8 mouse cellular contexts compared by ENCODE assay signal in the genomic region with DNA sequence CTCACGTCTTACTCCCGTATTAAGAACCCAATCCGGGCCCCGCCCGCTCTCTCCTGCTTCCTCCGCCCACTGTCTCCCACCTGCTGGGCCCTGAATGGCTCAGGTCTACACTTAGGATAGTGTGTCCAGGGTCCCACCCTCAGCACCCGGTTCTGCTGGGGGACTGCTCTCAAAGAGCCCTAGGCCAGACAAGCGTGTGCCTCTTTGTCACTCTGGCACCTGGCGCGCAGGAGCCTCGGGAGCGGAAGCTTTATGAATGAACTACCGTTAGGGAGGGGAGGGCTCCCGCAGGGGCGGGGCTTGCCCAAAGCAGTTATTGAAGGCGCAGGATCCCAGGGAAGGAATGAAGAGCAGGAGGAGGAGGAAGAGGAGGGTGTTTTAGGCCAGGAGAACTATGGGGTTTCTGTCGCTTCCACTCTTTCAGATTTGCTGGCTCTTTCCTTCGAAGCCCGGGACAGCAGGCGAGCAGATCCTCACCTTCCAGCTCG. TPM values are rescaled to one million over a fixed set of nuclear protein-coding genes. Genes with fewer than 3 reads are reported as not detected.
DNase-seq lines count a peak whose midpoint lies in the region; ATAC-seq and TF ChIP-seq lines count a peak whose summit lies in the region.

No protein-coding gene starts in this region.

- no peaks in the 10 kb centered on the region for H3K9me3 ChIP-seq in ES-Bruce4 (replicated peaks; ENCODE audit: control insufficient read depth, insufficient read depth, low read length, poor library complexity, severe bottlenecking)
- H3K9me3 ChIP-seq in forebrain, embryonic 12.5 days: no peaks in the 10 kb centered on the region
- no peaks in the 10 kb centered on the region for H3K9me3 ChIP-seq in lung, postnatal 0 days (ENCODE audit: low read length)

- peak overlapping the region; percentile 90 for H3K9ac ChIP-seq in ES-Bruce4 (ENCODE audit: low read depth, poor library complexity, severe bottlenecking)
- H3K9ac ChIP-seq in forebrain, embryonic 12.5 days: peak overlapping the region; percentile 91
- H3K9ac ChIP-seq in lung, postnatal 0 days (replicated peaks; ENCODE audit: low read depth): peak overlapping the region; percentile 90

- peak overlapping the region; percentile 66 for H3K27ac ChIP-seq in ES-Bruce4 (ENCODE audit: insufficient read depth, low read length)
- peak overlapping the region; percentile 79 for H3K27ac ChIP-seq in brown adipose tissue, adult 24 weeks (replicated peaks; ENCODE audit: low read depth, low read length)
- peak overlapping the region; percentile 85 for H3K27ac ChIP-seq in forebrain, embryonic 12.5 days
- peak overlapping the region; percentile 92 for H3K27ac ChIP-seq in lung, postnatal 0 days (ENCODE audit: low read length)

- peak; percentile 59 for DNase-seq in layer of hippocampus, adult 9-11 months
- DNase-seq in lung, postnatal 0 days (ENCODE audit: low spot score): peak; percentile 68
- DNase-seq in ovary, postnatal 10 days (ENCODE audit: low spot score): peak; percentile 11
- DNase-seq in thymus, postnatal 0 days (ENCODE audit: low spot score): peak; percentile 80

- peak; percentile 71; the same call in 1 of the 2 replicates for TF ChIP-seq EP300 in ES-Bruce4 (IDR thresholded peaks at IDR 0.05; ENCODE audit: insufficient read depth, low read depth, low read length)
- TF ChIP-seq EP300 in lung, postnatal 0 days (IDR thresholded peaks at IDR 0.05): no peak

- peak overlapping the region; percentile 90 for H3K4me2 ChIP-seq in forebrain, embryonic 12.5 days
- H3K4me2 ChIP-seq in lung, postnatal 0 days (replicated peaks; ENCODE audit: low read depth, low read length): peak overlapping the region; percentile 82

- H3K4me1 ChIP-seq in ES-Bruce4 (ENCODE audit: control insufficient read depth, insufficient read depth, low read length): no peaks in the 10 kb centered on the region
- no peaks in the 10 kb centered on the region for H3K4me1 ChIP-seq in brown adipose tissue, adult 24 weeks (ENCODE audit: control insufficient read depth, insufficient read depth, insufficient read length, low read length)
- peaks cover 23% of the 10 kb centered on the region for H3K4me1 ChIP-seq in forebrain, embryonic 12.5 days
- peaks cover 4% of the 10 kb centered on the region; the same call in 1 of the 2 replicates for H3K4me1 ChIP-seq in lung, postnatal 0 days (ENCODE audit: insufficient read depth, low read depth, low read length)

- peak overlapping the region; percentile 86 for H3K4me3 ChIP-seq in ES-Bruce4 (ENCODE audit: low read depth, low read length)
- peak overlapping the region; percentile 99 for H3K4me3 ChIP-seq in brown adipose tissue, adult 24 weeks (ENCODE audit: insufficient read depth, low read depth, low read length)
- H3K4me3 ChIP-seq in forebrain, embryonic 12.5 days (replicated peaks): peak overlapping the region; percentile 77
- H3K4me3 ChIP-seq in lung, postnatal 0 days (ENCODE audit: low read depth, low read length): peak overlapping the region; percentile 73

- peak; percentile 10 for TF ChIP-seq POLR2A in ES-Bruce4 (IDR thresholded peaks at IDR 0.05; ENCODE audit: insufficient read depth, low read length)

- no peaks in the 10 kb centered on the region for H3K27me3 ChIP-seq in ES-Bruce4 (ENCODE audit: control insufficient read depth, insufficient read depth, low read length, poor library complexity, severe bottlenecking)
- no peaks in the 10 kb centered on the region for H3K27me3 ChIP-seq in forebrain, embryonic 12.5 days
- H3K27me3 ChIP-seq in lung, postnatal 0 days (replicated peaks; ENCODE audit: insufficient read depth, low read length): no peaks in the 10 kb centered on the region

- WGBS in forebrain, embryonic 12.5 days: 1% methylated on average over 21 of the region's 21 CpGs
- WGBS in lung, postnatal 0 days: 1% methylated on average over 21 of the region's 21 CpGs

- TF ChIP-seq CTCF in ES-Bruce4 (IDR thresholded peaks at IDR 0.05; ENCODE audit: low read depth, low read length): no peak
- TF ChIP-seq CTCF in lung, postnatal 0 days (IDR thresholded peaks at IDR 0.05): no peak

- ATAC-seq in forebrain, embryonic 12.5 days (ENCODE audit: low FRiP score): peak; percentile 65
- peak; percentile 54 to 57 for ATAC-seq in hematopoietic stem cell, adult 5-6 weeks (replicated peaks in 1 of 2; ENCODE audit: insufficient read depth in 1 of 2, low FRiP score in 2 of 2, low TSS enrichment in 1 of 2, low read depth in 1 of 2, poor library complexity in 2 of 2, severe bottlenecking in 2 of 2)
- peak; percentile 34 for ATAC-seq in lung, postnatal 0 days

- H3K36me3 ChIP-seq in ES-Bruce4 (ENCODE audit: control insufficient read depth, insufficient read depth, low read length, poor library complexity, severe bottlenecking): peaks cover 41% of the 10 kb centered on the region
- H3K36me3 ChIP-seq in forebrain, embryonic 12.5 days (replicated peaks): peaks cover 40% of the 10 kb centered on the region
- peaks cover 13% of the 10 kb centered on the region for H3K36me3 ChIP-seq in lung, postnatal 0 days (ENCODE audit: insufficient read depth, low read length)

RNA-seq across cellular contexts. Expression of a gene that starts 21.2 kb away (rescaled TPM):
- polyA plus RNA-seq in ES-Bruce4 (2011; ENCODE audit: insufficient read depth, insufficient read length, low read depth, missing spikeins): 52.5 and 56.8 TPM in 2 replicates
- 3.1 and 3.9 TPM in 2 replicates for polyA plus RNA-seq in brown adipose tissue, adult 24 weeks (2012; ENCODE audit: insufficient read depth, insufficient read length, missing spikeins)
- 29.6 and 34.9 TPM in 2 replicates for polyA plus RNA-seq in forebrain, embryonic 12.5 days (2016; fragmentation: Nextera tagmentation; extraction: Ambion mirVana)
- total RNA-seq in hematopoietic stem cell, adult 5-6 weeks (2017): 18.3 and 20.8 TPM in 2 replicates
- 13.1 and 13.3 TPM in 2 replicates for polyA plus RNA-seq in lung, postnatal 0 days (2015; fragmentation: Nextera tagmentation; extraction: Ambion mirVana)
- polyA plus RNA-seq in thymus, postnatal 0 days (2015; fragmentation: Nextera tagmentation; extraction: Ambion mirVana): 14.9 and 15.0 TPM in 2 replicates

RNA-seq across cellular contexts. Expression of a gene that starts 33.1 kb away (rescaled TPM):
- 7.5 and 9.4 TPM in 2 replicates for polyA plus RNA-seq in ES-Bruce4 (2011; ENCODE audit: insufficient read depth, insufficient read length, low read depth, missing spikeins)
- 2.5 and 3.3 TPM in 2 replicates for polyA plus RNA-seq in brown adipose tissue, adult 24 weeks (2012; ENCODE audit: insufficient read depth, insufficient read length, missing spikeins)
- 11.6 and 12.2 TPM in 2 replicates for polyA plus RNA-seq in forebrain, embryonic 12.5 days (2016; fragmentation: Nextera tagmentation; extraction: Ambion mirVana)
- total RNA-seq in hematopoietic stem cell, adult 5-6 weeks (2017): 5.9 and 7.9 TPM in 2 replicates
- polyA plus RNA-seq in lung, postnatal 0 days (2015; fragmentation: Nextera tagmentation; extraction: Ambion mirVana): 7.3 and 7.4 TPM in 2 replicates
- polyA plus RNA-seq in thymus, postnatal 0 days (2015; fragmentation: Nextera tagmentation; extraction: Ambion mirVana): 3.3 and 3.8 TPM in 2 replicates

RNA-seq across cellular contexts. Expression of a gene that starts 36.0 kb away (rescaled TPM):
- polyA plus RNA-seq in ES-Bruce4 (2011; ENCODE audit: insufficient read depth, insufficient read length, low read depth, missing spikeins): 0.17 TPM in 1 of 2 replicates, not detected in the other
- 0.38 TPM in 1 of 2 replicates, not detected in the other for polyA plus RNA-seq in brown adipose tissue, adult 24 weeks (2012; ENCODE audit: insufficient read depth, insufficient read length, missing spikeins)
- polyA plus RNA-seq in forebrain, embryonic 12.5 days (2016; fragmentation: Nextera tagmentation; extraction: Ambion mirVana): 0.10 TPM in 1 of 2 replicates, not detected in the other
- 3.2 and 4.9 TPM in 2 replicates for total RNA-seq in hematopoietic stem cell, adult 5-6 weeks (2017)
- 0.74 and 1.5 TPM in 2 replicates for polyA plus RNA-seq in lung, postnatal 0 days (2015; fragmentation: Nextera tagmentation; extraction: Ambion mirVana)
- polyA plus RNA-seq in thymus, postnatal 0 days (2015; fragmentation: Nextera tagmentation; extraction: Ambion mirVana): 0.49 TPM in 2 replicates

RNA-seq across cellular contexts. Expression of a gene that starts 54.4 kb away (rescaled TPM):
- 70.4 and 78.6 TPM in 2 replicates for polyA plus RNA-seq in ES-Bruce4 (2011; ENCODE audit: insufficient read depth, insufficient read length, low read depth, missing spikeins)
- 21.4 and 22.5 TPM in 2 replicates for polyA plus RNA-seq in brown adipose tissue, adult 24 weeks (2012; ENCODE audit: insufficient read depth, insufficient read length, missing spikeins)
- polyA plus RNA-seq in forebrain, embryonic 12.5 days (2016; fragmentation: Nextera tagmentation; extraction: Ambion mirVana): 169 and 173 TPM in 2 replicates
- total RNA-seq in hematopoietic stem cell, adult 5-6 weeks (2017): 9.7 and 16.4 TPM in 2 replicates
- polyA plus RNA-seq in lung, postnatal 0 days (2015; fragmentation: Nextera tagmentation; extraction: Ambion mirVana): 54.0 and 56.7 TPM in 2 replicates
- polyA plus RNA-seq in thymus, postnatal 0 days (2015; fragmentation: Nextera tagmentation; extraction: Ambion mirVana): 45.1 and 49.5 TPM in 2 replicates

RNA-seq across cellular contexts. Expression of a gene that starts 55.5 kb away (rescaled TPM):
- 12.6 and 13.7 TPM in 2 replicates for polyA plus RNA-seq in ES-Bruce4 (2011; ENCODE audit: insufficient read depth, insufficient read length, low read depth, missing spikeins)
- 2.7 and 3.1 TPM in 2 replicates for polyA plus RNA-seq in brown adipose tissue, adult 24 weeks (2012; ENCODE audit: insufficient read depth, insufficient read length, missing spikeins)
- polyA plus RNA-seq in forebrain, embryonic 12.5 days (2016; fragmentation: Nextera tagmentation; extraction: Ambion mirVana): 13.3 and 15.6 TPM in 2 replicates
- 5.3 and 7.8 TPM in 2 replicates for total RNA-seq in hematopoietic stem cell, adult 5-6 weeks (2017)
- 5.5 and 5.7 TPM in 2 replicates for polyA plus RNA-seq in lung, postnatal 0 days (2015; fragmentation: Nextera tagmentation; extraction: Ambion mirVana)
- polyA plus RNA-seq in thymus, postnatal 0 days (2015; fragmentation: Nextera tagmentation; extraction: Ambion mirVana): 10.4 and 11.8 TPM in 2 replicates

Comparison
In these comparisons a context has a peak if more than half of its experiments do, and no peak if none do; other contexts are left out.
1. Peak in every context shown above with its lines: DNase-seq, ATAC-seq, H3K4me3 ChIP-seq and H3K27ac ChIP-seq.
2. DNase-seq: peak in every context shown above with its lines; median percentile 80 in thymus, postnatal 0 days; 68 in lung, postnatal 0 days; 59 in layer of hippocampus, adult 9-11 months; 11 in ovary, postnatal 10 days.